Mouse (Mus musculus): ENCODE data around the gene Krt16.
"Not testable (repeated sequence)": the region's sequence is repeated elsewhere in the genome, so short reads cannot be mapped to it uniquely, and the experiment has no call there.

Krt16 gene

GRCm38 (mm10) chr11:100255514-100255913, 6.8 kb upstream of the Krt16 start:
- no peak for DNase-seq

GRCm38 (mm10) chr11:100254360-100255090, 5.8 kb upstream of the Krt16 start:
- no peak for DNase-seq

GRCm38 (mm10) chr11:100246471-100246870, 2.2 kb downstream of the Krt16 start:
- not testable (repeated sequence) for DNase-seq

GRCm38 (mm10) chr11:100240272-100240671, 8.4 kb downstream of the Krt16 start:
- not testable (repeated sequence) for DNase-seq

GRCm38 (mm10) chr11:100221741-100222140, 27.0 kb downstream of the Krt16 start:
- DNase-seq = no peak

GRCm38 (mm10) chr11:100219304-100219703, 29.4 kb downstream of the Krt16 start:
- no peak for DNase-seq

- no peak for DNase-seq
Observed at GRCm38 (mm10) chr11:100208542-100208941, 40.2 kb downstream of the Krt16 start.

GRCm38 (mm10) chr11:100207498-100207897, 41.2 kb downstream of the Krt16 start, which contains the start of gene Krt14:
TSS of gene Krt14 (minus strand) at chr11:100207548.
- no peak for DNase-seq

- DNase-seq = peak; percentile 72
Observed at GRCm38 (mm10) chr11:100203448-100203847, 45.3 kb downstream of the Krt16 start.

GRCm38 (mm10) chr11:100202906-100203305, 45.8 kb downstream of the Krt16 start:
- no peak for DNase-seq

- DNase-seq = peak; percentile 62
Observed at GRCm38 (mm10) chr11:100200104-100200820, 48.4 kb downstream of the Krt16 start.

- DNase-seq = peak; percentile 17
Observed at GRCm38 (mm10) chr11:100198666-100199065, 50.0 kb downstream of the Krt16 start.
